Mouse (Mus musculus): ENCODE measurements around the gene Ptprd.
A peak's percentile ranks its signal among the peaks of the same experiment; 100 is the strongest.
"Not testable (repeated sequence)": the region's sequence is repeated elsewhere in the genome, so short reads cannot be mapped to it uniquely, and the experiment has no call there.

The Ptprd gene

GRCm38 (mm10) chr4:76449466-76450350, 1762.1 kb downstream of the Ptprd start:
- peak; percentile 56 for DNase-seq (ENCODE audit: low read depth, low spot score)

DNA sequence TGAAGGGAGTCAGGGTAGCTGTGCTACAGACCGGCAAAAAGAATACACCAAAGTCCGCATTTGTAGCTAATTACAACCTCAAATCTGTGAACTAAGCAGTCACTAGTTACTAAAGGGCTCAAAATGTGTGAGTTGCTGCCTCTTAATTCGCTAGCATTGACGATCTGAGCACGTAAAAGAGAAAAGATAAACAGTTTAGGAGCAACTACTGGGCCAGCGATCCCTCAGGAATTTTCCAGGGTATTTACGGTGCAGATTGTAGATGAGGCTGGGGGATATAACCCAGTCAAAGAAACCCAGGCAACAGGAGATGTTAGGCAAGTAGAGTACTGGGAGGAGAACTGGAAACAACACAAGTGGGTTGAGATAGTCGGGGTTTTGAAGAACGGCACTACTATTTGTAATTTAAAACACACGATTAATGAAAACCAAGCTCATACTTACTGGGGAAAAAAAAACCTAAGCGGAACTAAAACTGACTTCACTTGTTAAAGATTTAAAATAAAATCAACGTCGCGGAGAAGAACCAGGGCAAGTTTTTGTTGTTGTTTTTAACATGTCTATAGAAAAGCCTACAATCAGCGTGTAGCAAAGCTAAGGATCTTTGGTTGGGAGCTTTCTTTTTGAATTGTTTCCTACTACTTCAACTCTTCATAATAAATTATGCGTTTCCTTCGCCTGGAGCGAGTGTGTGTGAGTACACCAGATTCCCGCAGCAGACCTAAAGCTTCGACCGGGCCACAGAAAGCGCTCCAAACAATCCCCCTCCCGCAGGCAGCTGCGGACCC, 1762.9 kb downstream of the Ptprd start:
- DNase-seq (ENCODE audit: low read depth, low spot score): peak; percentile 4

- no peak for DNase-seq (ENCODE audit: low read depth, low spot score)
Observed at GRCm38 (mm10) chr4:76447396-76447795, 1764.4 kb downstream of the Ptprd start.

DNA sequence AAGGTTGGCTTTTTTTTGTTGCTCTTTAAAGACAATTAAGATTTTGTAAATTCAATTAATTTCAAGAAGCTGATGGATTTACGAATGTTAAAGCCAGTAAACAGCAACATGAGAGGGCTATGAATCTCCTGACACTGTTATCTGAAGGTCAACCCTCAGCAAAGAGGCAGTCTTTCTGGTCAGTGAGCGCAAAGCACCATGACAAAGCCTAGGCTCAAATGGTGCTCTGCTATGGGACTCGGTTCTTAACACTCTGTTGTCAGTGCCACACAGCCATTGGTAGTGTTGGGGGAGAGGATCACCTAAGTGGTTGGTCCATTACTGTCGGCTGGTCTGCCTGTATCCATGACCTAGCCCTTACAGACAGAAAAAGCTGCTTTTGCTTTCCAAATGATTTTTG, 1767.0 kb downstream of the Ptprd start:
- no peak for DNase-seq (ENCODE audit: low read depth, low spot score)

- DNase-seq (ENCODE audit: low read depth, low spot score): no peak
Observed at GRCm38 (mm10) chr4:76443553-76443952, 1768.2 kb downstream of the Ptprd start.

GRCm38 (mm10) chr4:76440791-76441364, 1770.9 kb downstream of the Ptprd start:
- DNase-seq (ENCODE audit: low read depth, low spot score): no peak

- no peak for DNase-seq (ENCODE audit: low read depth, low spot score)
Observed at GRCm38 (mm10) chr4:76438496-76439079, 1773.2 kb downstream of the Ptprd start.

DNA sequence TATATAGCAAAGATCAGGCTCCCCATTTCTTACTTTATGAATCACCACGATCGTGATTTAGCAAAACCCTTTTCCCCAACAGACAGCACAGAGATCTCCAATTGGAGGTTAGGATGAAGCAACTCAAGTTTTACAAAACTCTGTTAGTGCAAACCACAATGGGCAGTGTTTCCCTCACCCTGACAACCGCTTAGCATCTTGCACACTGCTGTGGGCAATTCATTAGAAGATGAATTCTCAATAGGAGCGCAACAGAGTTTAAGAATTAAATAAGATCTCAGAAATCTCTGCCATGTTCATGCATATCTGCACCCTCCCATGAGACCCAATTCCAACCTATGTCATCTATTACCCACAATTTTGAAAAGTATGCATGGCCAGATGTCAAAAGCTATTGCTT, 1773.7 kb downstream of the Ptprd start:
- DNase-seq (ENCODE audit: low read depth, low spot score): no peak

GRCm38 (mm10) chr4:76435920-76436319, 1775.8 kb downstream of the Ptprd start:
- no peak for DNase-seq (ENCODE audit: low read depth, low spot score)

GRCm38 (mm10) chr4:76429769-76430168, 1782.0 kb downstream of the Ptprd start:
- no peak for DNase-seq (ENCODE audit: low read depth, low spot score)

DNA sequence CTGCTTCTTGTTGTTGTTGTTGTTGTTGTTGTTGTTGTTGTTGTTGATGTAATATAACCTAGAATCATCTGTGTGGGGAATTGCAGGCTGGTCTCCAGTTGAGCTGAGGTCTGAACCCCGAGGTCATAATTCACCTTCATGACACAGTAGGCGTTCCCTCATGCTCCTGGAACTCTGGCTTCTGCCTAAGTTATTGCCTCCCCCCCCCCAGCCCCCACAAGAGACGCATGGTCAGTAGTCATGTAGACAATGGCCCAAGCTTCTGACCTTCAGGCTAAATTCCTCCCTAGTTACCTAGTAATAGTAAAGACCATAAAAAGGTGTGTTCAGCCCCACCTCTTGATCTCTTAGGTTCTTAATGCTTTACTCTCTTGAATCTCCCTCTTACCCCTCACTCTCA, 1784.7 kb downstream of the Ptprd start:
- not testable (repeated sequence) for DNase-seq (ENCODE audit: low read depth, low spot score)

DNA sequence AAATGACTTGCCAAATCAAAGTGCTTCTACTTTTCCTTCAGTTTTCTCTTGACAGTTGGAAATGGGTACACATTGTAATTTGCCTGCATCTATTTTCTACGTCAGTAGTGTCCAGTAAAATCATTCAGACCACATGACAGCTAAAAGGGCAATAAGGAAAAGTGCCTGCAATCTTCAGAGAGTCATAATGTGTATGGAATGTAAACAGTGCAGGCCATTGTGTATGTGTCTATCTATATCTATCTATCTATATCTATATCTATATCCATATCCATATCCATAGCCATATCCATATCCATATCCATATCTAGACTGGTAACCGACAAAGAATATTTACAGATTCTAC, 1786.6 kb downstream of the Ptprd start:
- no peak for DNase-seq (ENCODE audit: low read depth, low spot score)

- DNase-seq (ENCODE audit: low read depth, low spot score): no peak
Observed at GRCm38 (mm10) chr4:76424324-76425229, 1787.2 kb downstream of the Ptprd start.

GRCm38 (mm10) chr4:76422113-76422512, 1789.6 kb downstream of the Ptprd start:
- no peak for DNase-seq (ENCODE audit: low read depth, low spot score)

- DNase-seq (ENCODE audit: low read depth, low spot score): no peak
Observed at GRCm38 (mm10) chr4:76419641-76420040, 1792.1 kb downstream of the Ptprd start.

DNA sequence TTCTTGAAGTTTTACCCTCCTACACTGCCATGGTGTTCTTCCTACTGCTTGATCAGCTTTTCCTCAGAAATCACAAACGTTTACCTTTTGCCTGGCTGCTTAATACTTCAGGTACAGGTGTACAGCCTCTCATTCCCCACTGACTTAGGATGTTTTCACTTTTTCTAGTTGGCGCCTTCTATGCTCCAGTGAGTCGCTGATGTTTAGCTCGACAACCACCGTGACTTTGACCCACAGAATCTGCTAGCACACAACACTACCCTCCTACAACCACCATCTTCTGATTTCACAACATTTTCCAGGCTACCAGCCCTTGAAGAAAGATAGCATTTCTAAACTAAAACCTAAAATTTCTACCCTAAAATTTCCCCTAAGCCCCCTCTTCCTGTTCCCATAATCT, 1794.1 kb downstream of the Ptprd start:
- DNase-seq (ENCODE audit: low read depth, low spot score): no peak

DNA sequence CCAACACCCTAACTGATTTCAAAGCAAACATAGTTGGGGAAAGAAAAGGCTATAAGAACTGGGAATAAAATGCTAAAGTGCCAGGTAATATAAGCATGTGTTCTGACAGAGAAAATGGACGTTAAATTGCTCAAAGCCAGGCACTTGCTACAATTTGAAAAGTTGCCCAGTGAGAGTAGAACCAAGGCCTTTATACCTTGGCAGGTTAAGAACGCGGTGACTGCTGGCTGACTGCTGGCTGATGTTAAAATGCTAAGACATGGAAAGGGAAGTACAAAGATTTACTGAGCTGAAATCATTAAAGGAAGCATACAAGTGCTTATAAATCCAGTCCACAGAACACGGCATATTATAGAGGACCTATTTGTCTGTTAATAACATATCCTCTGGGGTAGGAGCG, 1796.1 kb downstream of the Ptprd start:
- no peak for DNase-seq (ENCODE audit: low read depth, low spot score)

DNA sequence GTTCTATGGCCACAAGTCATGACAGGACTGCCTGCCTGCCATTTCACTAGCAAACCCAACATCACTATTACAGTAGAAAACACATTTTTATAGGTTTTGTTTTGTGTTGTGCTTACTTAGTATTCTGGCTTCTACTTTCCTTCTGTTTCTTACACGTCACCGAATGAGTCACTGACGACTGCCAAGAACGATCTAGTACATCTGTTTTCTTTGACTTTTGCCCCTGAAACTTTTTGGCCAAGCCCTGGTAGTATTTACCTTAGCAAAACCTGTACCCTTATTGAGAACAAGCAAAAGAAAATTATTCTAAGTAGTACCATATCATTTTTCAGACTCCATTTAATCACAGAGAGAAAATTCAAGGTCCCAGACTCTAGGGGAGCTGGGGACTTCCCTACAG, 1797.2 kb downstream of the Ptprd start:
- no peak for DNase-seq (ENCODE audit: low read depth, low spot score)

DNA sequence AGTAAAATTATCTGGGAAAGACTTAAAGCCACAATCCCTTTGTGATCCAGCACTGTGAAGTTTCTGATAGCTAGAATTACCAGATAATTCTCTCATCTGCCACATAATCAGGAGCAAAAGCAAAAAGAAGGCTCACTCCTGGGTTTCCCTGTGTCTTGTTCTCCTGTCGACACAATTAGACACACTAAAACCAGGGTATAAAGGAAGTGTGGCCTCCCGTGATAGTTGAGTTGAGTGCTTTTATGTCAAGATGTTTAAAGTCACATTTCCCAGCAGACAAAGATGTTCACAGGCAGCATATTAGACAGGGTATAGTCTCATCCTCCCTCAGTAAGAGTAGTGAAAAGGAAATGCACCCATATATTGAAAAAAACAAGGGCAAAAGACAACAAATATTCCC, 1801.7 kb downstream of the Ptprd start:
- DNase-seq (ENCODE audit: low read depth, low spot score): no peak

- no peak for DNase-seq (ENCODE audit: low read depth, low spot score)
Observed at GRCm38 (mm10) chr4:76409159-76409558, 1802.6 kb downstream of the Ptprd start.

- no peak for DNase-seq (ENCODE audit: low read depth, low spot score)
Observed at GRCm38 (mm10) chr4:76405862-76406454, 1805.8 kb downstream of the Ptprd start.
